Mouse (Mus musculus): ENCODE data around the gene Actn1. TPM values are rescaled to one million over a fixed set of nuclear protein-coding genes. Genes with fewer than 3 reads are reported as not detected.

The Actn1 gene
- polyA plus RNA-seq, 1 experiment from 2014 or later = 9.7 TPM

DNA sequence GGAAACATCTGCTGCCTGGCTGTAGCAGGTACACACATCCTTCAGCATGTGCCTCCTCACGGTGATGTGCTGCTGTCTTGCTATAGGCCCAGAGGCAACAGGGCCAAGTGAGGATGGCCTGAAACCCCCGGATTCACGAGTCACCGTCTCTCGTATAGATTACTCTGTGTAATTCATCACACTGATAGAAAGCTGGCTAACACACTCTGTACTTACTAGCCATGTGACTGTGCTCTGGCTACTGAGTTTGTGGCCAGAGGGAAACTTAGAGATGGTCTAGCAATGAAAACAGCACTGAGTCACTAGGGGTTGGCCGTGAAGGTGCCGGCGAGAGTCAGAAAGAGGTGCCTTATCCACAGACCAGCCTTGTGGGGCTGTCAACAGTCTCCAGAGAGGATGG, 95.6 kb downstream of the Actn1 start:
- H3K4me1 ChIP-seq (replicated peaks) = peaks cover 6% of the 10 kb centered on the region
- H3K27me3 ChIP-seq = no peaks in the 10 kb centered on the region
- no peaks in the 10 kb centered on the region for H3K9me3 ChIP-seq
- H3K27ac ChIP-seq (replicated peaks) = no peak overlapping the region
- WGBS = 92% methylated on average over 8 of the region's 8 CpGs
- no peak overlapping the region for H3K4me3 ChIP-seq
- H3K9ac ChIP-seq = no peak overlapping the region
- H3K4me2 ChIP-seq = no peak overlapping the region
- H3K36me3 ChIP-seq = no peaks in the 10 kb centered on the region
- no peak for ATAC-seq (ENCODE audit: low FRiP score, low read depth)

DNA sequence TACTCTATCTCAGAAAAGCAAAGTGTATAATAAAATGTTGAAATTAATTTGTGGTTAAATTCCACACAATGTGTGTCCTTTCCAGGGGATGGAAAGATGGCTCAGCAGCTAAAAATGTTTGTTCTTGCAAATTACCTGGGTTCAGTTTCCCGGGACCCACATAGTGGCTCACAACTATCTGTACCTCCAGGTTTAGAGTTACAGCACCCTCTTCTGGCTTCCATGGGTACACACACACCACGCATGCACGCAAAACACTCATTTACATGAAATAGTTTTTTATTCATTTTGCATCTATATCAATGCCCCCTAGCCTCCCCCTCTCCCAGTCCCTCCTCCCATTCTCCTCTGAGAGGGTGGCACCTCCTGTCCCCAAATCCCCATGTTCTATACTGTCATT, 97.7 kb downstream of the Actn1 start:
- Histone ChIP-seq H3K9me3 (no peaks in the 10 kb centered on the region), H3K4me2 (no peak overlapping the region), H3K4me3 (no peak overlapping the region), H3K9ac (no peak overlapping the region), H3K4me1 (replicated peaks) (peaks cover 3% of the 10 kb centered on the region; the same call in 1 of the 2 replicates), H3K27me3 (no peaks in the 10 kb centered on the region), H3K36me3 (no peaks in the 10 kb centered on the region), H3K27ac (replicated peaks) (no peak overlapping the region)
- no peak for ATAC-seq (ENCODE audit: low FRiP score, low read depth)
- 68% methylated on average over 3 of the region's 3 CpGs for WGBS

DNA sequence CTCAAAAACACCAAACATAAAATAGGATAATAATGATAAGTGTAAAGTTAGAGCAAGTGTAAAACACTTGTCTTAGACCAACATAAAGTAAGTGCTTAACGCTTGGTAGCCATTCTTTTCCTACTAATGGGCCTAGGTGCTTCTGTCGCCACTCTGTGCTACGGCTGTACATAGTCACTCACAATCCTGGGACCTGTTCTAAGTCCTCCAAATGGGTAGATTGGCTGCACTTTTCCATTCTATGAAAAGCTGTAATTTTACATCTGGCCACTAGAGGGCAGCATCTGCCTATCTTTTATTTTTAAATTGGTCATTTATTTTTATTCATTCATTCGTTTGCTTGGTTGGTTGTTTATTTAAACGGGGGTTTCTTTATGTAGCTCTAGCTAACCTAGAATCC, 102.5 kb downstream of the Actn1 start:
- Histone ChIP-seq H3K4me1 (replicated peaks) (no peaks in the 10 kb centered on the region), H3K9me3 (no peaks in the 10 kb centered on the region), H3K4me2 (peak overlapping the region; percentile 28; the same call in 1 of the 2 replicates), H3K4me3 (no peak overlapping the region), H3K27ac (replicated peaks) (no peak overlapping the region), H3K36me3 (no peaks in the 10 kb centered on the region), H3K9ac (no peak overlapping the region), H3K27me3 (no peaks in the 10 kb centered on the region)
- ATAC-seq (ENCODE audit: low FRiP score, low read depth) = 0 out of 2 replicates have a peak, but pooled peaks have one; percentile 66
- 10% methylated on average over 5 of the region's 5 CpGs for WGBS

DNA sequence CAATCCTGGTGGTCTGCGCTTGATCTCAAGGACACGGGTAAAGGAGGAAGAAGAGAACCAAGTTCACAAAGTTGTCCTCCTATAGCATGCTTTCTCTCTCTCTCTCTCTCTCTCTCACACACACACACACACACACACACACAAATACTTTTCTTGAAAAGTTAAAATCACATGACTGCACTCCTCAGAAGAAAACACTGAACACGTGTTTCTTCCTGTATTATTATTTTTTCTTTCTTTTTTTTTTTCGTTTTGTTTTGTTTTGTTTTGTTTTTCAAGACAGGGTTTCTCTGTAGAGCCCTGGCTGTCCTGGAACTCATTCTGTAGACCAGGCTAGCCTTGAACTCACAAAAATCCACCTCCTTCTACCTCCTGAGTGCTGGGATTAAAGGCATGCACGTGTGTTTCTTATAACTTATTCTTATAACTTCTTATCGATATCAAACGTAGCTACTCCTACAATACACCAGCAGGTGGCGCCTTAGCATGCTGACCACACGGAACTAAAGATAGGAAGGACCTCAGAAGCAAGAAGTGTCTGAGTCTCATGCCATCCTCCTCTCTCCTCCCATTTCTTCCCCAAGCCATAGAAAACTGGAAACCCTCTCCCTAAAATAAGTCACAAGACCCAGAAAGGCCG, 106.4 kb downstream of the Actn1 start:
- ATAC-seq (ENCODE audit: low FRiP score, low read depth) = no peak
- 41% methylated on average over 10 of the region's 10 CpGs for WGBS
- H3K9me3 ChIP-seq = no peaks in the 10 kb centered on the region
- no peak overlapping the region for H3K9ac ChIP-seq
- no peak overlapping the region for H3K4me2 ChIP-seq
- no peaks in the 10 kb centered on the region for H3K36me3 ChIP-seq
- no peaks in the 10 kb centered on the region for H3K4me1 ChIP-seq (replicated peaks)
- no peak overlapping the region for H3K27ac ChIP-seq (replicated peaks)
- H3K27me3 ChIP-seq = no peaks in the 10 kb centered on the region
- no peak overlapping the region for H3K4me3 ChIP-seq

DNA sequence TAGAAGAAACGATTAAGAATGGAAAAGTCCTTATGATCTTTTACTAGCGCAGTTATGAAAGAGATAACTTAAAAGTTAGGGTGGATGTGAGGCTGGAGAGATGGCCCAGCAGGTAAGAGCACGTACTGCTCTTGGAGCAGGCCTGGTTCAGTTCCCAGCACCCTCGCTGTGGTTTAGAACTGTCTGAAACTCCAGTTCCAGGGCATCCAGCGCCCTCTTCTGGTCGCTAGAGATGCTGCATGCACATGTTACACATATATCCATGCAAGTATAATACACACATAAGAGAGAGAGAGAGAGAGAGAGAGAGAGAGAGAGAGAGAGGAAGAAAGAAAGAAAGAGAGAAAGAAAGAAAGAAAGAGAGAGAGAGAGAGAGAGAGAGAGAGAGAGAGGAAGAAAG, 107.1 kb downstream of the Actn1 start:
- H3K9ac ChIP-seq = no peak overlapping the region
- H3K36me3 ChIP-seq = no peaks in the 10 kb centered on the region
- no peaks in the 10 kb centered on the region for H3K27me3 ChIP-seq
- no peaks in the 10 kb centered on the region for H3K4me1 ChIP-seq (replicated peaks)
- H3K4me2 ChIP-seq = no peak overlapping the region
- no peak overlapping the region for H3K4me3 ChIP-seq
- 77% methylated on average over 6 of the region's 6 CpGs for WGBS
- no peak overlapping the region for H3K27ac ChIP-seq (replicated peaks)
- no peaks in the 10 kb centered on the region for H3K9me3 ChIP-seq
- ATAC-seq (ENCODE audit: low FRiP score, low read depth) = no peak

DNA sequence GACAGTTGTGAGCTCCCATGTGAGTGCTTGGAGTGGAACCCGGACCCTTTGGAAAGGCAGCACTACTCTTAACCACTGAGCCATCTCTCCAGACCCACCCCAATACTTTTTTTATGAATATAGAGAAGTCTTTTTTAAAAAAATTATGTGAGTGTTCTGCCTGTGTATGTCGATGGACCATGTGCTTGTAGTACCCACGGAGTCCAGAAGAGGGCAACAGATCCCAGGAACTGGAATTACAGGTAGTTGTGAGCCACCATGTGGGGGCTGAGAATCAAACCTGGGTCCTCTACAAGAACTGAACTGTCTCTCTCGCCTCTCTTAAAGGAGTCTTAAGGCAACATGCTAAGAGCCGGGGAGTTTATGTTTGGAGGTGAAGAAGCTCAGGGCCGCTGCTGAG, 108.3 kb downstream of the Actn1 start:
- Histone ChIP-seq H3K27me3 (no peaks in the 10 kb centered on the region), H3K4me1 (replicated peaks) (no peaks in the 10 kb centered on the region), H3K4me2 (no peak overlapping the region), H3K9ac (no peak overlapping the region), H3K36me3 (no peaks in the 10 kb centered on the region), H3K4me3 (no peak overlapping the region), H3K9me3 (no peaks in the 10 kb centered on the region), H3K27ac (replicated peaks) (no peak overlapping the region)
- no peak for ATAC-seq (ENCODE audit: low FRiP score, low read depth)
- WGBS = 93% methylated on average over 6 of the region's 6 CpGs

DNA sequence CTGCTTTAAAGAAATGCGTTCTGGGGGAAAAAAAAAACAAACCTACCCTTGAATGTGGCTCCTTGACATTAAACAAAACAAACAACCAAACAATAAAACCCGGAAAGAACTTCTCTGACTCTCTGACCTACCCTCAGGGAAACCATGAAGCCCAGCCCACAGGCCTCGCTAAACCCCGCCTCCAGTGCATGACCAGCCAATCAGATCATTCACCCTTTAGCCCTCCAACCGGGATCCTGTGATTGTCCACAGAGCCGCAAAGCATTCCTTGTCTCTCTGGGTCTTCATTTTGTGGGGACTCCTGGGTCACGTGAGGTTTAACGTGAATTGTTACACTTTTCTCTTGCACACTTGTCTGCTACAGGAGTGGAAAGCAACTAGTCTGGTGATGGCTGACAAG, 109.5 kb downstream of the Actn1 start:
- Histone ChIP-seq H3K4me2 (no peak overlapping the region), H3K9ac (no peak overlapping the region), H3K4me1 (replicated peaks) (peaks cover 7% of the 10 kb centered on the region; the same call in 1 of the 2 replicates), H3K9me3 (no peaks in the 10 kb centered on the region), H3K27ac (replicated peaks) (no peak overlapping the region), H3K4me3 (no peak overlapping the region), H3K27me3 (no peaks in the 10 kb centered on the region), H3K36me3 (no peaks in the 10 kb centered on the region)
- no peak for ATAC-seq (ENCODE audit: low FRiP score, low read depth)
- WGBS = 26% methylated on average over 8 of the region's 8 CpGs

DNA sequence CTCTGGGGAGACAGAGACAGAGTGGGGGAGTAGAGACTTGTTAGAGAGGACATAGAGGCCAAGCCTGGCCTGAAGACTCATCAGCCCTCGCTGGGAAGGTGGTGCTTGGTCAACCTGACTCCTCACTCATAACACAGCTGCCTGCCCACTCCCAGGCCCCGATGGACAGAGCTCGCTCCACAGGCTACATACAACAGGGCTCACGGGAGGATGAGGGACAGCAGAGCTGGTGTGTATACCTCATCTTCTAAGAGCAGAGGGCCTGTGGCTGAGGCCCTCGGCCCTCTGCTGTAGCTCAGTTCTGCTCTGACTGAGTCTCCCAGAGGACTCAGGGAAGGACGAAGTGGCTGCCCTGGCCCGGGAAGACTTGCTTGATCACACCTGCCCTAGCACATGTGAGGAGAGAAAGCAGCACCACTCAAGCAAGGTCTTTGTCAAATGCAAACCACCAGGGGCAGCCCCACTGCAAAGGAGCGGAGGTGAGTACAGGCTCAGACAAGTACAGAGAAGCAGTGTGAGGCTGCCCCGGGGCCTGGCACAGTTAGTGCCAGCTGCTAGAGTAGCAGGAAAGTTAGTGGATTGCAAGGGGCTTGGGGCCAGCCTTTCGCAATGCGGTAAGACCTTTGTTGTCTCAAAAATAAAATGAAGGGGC, 112.5 kb downstream of the Actn1 start:
- Histone ChIP-seq H3K4me2 (no peak overlapping the region), H3K9me3 (no peaks in the 10 kb centered on the region), H3K36me3 (no peaks in the 10 kb centered on the region), H3K27me3 (no peaks in the 10 kb centered on the region), H3K9ac (no peak overlapping the region), H3K27ac (replicated peaks) (no peak overlapping the region), H3K4me1 (replicated peaks) (peaks cover 7% of the 10 kb centered on the region; the same call in 1 of the 2 replicates), H3K4me3 (no peak overlapping the region)
- 83% methylated on average over 11 of the region's 11 CpGs for WGBS
- ATAC-seq (ENCODE audit: low FRiP score, low read depth) = 0 out of 2 replicates have a peak, but pooled peaks have one; percentile 17

DNA sequence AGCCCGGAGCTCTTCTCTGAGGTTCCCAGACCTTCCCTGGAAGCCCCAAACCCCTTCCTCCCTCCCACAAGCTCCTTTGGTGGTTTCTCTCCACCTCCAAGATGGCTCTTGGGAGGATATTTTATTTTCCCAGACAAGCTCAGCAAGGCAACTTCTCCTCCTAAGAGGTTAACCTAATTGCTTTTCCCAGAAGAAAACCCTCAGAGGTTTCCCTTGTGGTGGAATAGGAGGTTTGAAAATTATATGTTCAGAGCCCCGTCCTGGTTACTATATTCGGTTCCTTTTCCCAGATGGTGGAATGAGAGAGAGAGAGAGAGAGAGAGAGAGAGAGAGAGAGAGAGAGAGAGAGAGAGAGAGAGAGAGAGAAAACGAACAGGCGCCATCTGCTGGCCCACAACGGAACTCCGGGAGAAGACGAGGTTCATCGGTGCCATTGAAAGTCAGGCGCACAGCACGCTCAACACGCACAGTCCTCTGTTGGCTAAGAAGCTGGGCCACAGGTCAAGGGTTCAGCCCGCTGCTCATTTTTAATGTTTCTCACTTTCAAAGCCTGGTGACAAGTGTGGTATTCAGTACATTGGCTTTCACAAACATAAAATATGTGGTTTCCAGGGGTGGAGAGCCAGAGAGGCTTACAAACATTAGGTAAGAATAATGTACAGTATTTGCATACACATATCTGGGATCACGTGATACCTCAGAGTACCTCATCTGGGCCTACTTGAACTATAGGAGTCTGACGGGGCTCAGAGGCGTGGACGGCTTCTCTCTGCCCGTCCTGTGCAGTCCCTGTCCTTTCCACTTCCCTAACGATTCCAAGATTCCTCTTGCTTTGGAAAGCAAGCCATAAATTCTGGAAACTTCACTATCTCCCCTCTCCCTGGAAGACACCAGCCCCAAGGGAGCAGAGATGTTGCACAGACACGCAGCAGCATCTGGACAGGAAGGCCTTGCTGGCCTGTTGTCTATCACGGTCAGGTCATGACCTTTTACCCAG, 113.6 kb downstream of the Actn1 start:
- H3K9ac ChIP-seq = no peak overlapping the region
- 35% methylated on average over 21 of the region's 21 CpGs for WGBS
- H3K27me3 ChIP-seq = no peaks in the 10 kb centered on the region
- H3K4me1 ChIP-seq (replicated peaks) = peaks cover 7% of the 10 kb centered on the region; the same call in 1 of the 2 replicates
- H3K27ac ChIP-seq (replicated peaks) = no peak overlapping the region
- no peak overlapping the region for H3K4me3 ChIP-seq
- H3K4me2 ChIP-seq = no peak overlapping the region
- no peaks in the 10 kb centered on the region for H3K36me3 ChIP-seq
- peak; percentile 57; the same call in 1 of the 2 replicates for ATAC-seq (ENCODE audit: low FRiP score, low read depth)
- no peaks in the 10 kb centered on the region for H3K9me3 ChIP-seq

DNA sequence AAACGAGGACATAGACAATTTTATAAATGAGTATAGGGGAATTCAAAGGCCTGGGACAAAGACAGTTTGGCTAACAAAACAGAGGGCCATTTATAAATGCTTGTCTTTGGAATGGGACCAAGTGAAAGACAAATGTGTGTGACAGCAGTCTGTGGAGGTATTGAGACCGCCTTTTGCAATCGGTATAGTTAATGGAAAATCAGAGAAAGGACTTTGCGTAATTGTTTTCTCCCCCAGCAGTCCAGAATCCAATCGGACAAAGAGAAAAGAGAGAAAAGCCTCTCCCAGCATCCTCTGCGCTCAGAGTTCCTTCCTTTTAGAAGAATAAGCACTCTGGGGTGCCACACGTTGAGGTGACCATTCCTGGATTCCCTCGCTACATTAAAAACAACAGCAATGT, 114.8 kb downstream of the Actn1 start:
- no peaks in the 10 kb centered on the region for H3K9me3 ChIP-seq
- no peak for ATAC-seq (ENCODE audit: low FRiP score, low read depth)

DNA sequence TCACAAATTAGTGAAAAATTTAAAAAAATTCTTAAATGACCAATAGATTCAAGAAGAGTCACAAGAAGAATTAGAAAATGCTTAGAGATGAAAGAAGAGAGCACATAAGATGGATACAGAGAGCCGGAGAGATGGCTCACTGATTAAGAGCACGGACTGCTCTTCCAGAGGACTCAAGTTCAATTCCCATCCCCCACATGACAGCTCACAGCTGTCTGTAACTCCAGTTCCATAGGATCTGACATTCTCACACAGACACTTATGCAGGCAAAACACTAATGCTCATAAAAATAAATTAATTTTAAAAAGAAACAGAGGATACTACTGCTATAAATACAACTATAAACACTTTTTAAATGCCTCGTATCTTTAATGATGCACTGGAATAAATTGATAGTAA, 115.3 kb downstream of the Actn1 start:
- Histone ChIP-seq H3K9me3 (no peaks in the 10 kb centered on the region), H3K4me3 (no peak overlapping the region), H3K9ac (no peak overlapping the region), H3K27ac (replicated peaks) (no peak overlapping the region), H3K4me2 (no peak overlapping the region), H3K36me3 (no peaks in the 10 kb centered on the region), H3K4me1 (replicated peaks) (peaks cover 7% of the 10 kb centered on the region; the same call in 1 of the 2 replicates), H3K27me3 (no peaks in the 10 kb centered on the region)
- no peak for ATAC-seq (ENCODE audit: low FRiP score, low read depth)
- 58% methylated on average over 3 of the region's 3 CpGs for WGBS

More for the DNA sequence above, 114.8 kb downstream of the Actn1 start:
- Histone ChIP-seq H3K36me3 (no peaks in the 10 kb centered on the region), H3K4me2 (no peak overlapping the region), H3K9ac (no peak overlapping the region), H3K4me1 (replicated peaks) (peaks cover 7% of the 10 kb centered on the region; the same call in 1 of the 2 replicates), H3K27ac (replicated peaks) (no peak overlapping the region), H3K27me3 (no peaks in the 10 kb centered on the region), H3K4me3 (no peak overlapping the region)
- WGBS = 22% methylated on average over 8 of the region's 8 CpGs

DNA sequence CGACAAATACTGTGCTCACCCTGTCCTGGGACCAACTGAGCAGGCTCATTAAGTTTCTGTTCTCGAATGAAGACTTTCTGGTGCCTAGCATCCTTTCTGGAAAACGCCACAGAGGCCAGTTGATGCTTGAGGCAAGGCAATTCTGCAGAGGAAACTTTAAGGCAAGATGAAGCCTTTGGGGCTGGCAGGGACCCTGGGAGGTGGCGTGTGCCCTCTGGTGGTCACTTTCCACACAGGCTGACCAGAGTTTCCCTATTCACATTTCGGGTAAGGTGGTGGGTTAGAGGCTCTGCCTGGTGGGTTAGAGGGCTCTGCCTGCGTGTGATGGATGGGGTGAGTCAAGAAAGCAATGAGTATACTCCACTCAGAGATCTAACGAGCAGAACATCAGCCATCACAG, 118.7 kb downstream of the Actn1 start:
- H3K4me2 ChIP-seq = no peak overlapping the region
- no peak overlapping the region for H3K27ac ChIP-seq (replicated peaks)
- no peaks in the 10 kb centered on the region for H3K9me3 ChIP-seq
- H3K4me1 ChIP-seq (replicated peaks) = peaks cover 5% of the 10 kb centered on the region; the same call in 1 of the 2 replicates
- H3K27me3 ChIP-seq = no peaks in the 10 kb centered on the region
- H3K36me3 ChIP-seq = no peaks in the 10 kb centered on the region
- peak; percentile 59; the same call in 1 of the 2 replicates for ATAC-seq (ENCODE audit: low FRiP score, low read depth)
- H3K9ac ChIP-seq = no peak overlapping the region
- 22% methylated on average over 7 of the region's 7 CpGs for WGBS
- H3K4me3 ChIP-seq = no peak overlapping the region

All from hindbrain, embryonic 15.5 days (tissue).